Mouse (Mus musculus) ES-E14 (cell line): ENCODE results near the gene Aldh8a1.

Source experiments
- CHD2 ChIP-seq: IDR thresholded peaks from 2 replicates; pipeline ENCODE4 v1.6.1; 2014; ENCODE audit warnings: mild to moderate bottlenecking, low read depth, low read length, inconsistent platforms
- HCFC1 ChIP-seq: IDR thresholded peaks from 2 replicates; pipeline ENCODE4 v1.6.1; 2012; ENCODE audit warnings: low read length, inconsistent platforms, borderline replicate concordance; ENCODE audit not compliant: insufficient read depth
- MAFK ChIP-seq: IDR thresholded peaks from 2 replicates; pipeline ENCODE4 v1.6.1; 2014; ENCODE audit warnings: mild to moderate bottlenecking, low read depth, low read length, inconsistent platforms; ENCODE audit not compliant: insufficient read depth

GRCm38 (mm10) chr10:21419188-21419587 is 42.1 kb downstream of the Aldh8a1 start:
- no peak for TF ChIP-seq CHD2
- no peak for TF ChIP-seq MAFK
- no peak for TF ChIP-seq HCFC1
